In genomic region chr19:20491950-20492349, GRCm38 (mm10) we compare ENCODE assay signal across 10 mouse cellular contexts. TPM values are rescaled to one million over a fixed set of nuclear protein-coding genes. Genes with fewer than 3 reads are reported as not detected.
A peak's percentile ranks its signal among the peaks of the same experiment; 100 is the strongest.
DNase-seq lines count a peak whose midpoint lies in the region.
"Had no signal": no experiment of that assay in that cellular context is flagged by ENCODE, and none has a peak within 500 bp of the region (broad histone marks: within the 10 kb centered on the region; RNA-seq: fewer than 3 reads in every experiment).

No protein-coding gene starts in this region.

- H3K27me3 ChIP-seq in embryonic facial prominence, embryonic 10.5 days (replicated peaks; ENCODE audit: low read depth, poor library complexity, severe bottlenecking): no peaks in the 10 kb centered on the region
- H3K27me3 ChIP-seq: hindbrain, embryonic 13.5 days; lung, embryonic 15.5 days had no signal

- 77% methylated on average over 4 of the region's 4 CpGs for WGBS in embryonic facial prominence, embryonic 10.5 days

- no peaks in the 10 kb centered on the region for H3K36me3 ChIP-seq in embryonic facial prominence, embryonic 10.5 days (replicated peaks)
- H3K36me3 ChIP-seq: hindbrain, embryonic 13.5 days; lung, embryonic 15.5 days had no signal

- peak; percentile 24 for DNase-seq in gastrocnemius, adult 18-20 months (ENCODE audit: low spot score)
- DNase-seq in gastrocnemius, postnatal 36 days: no peak
- DNase-seq in ovary, adult 18-20 months (ENCODE audit: low spot score): peak; percentile 47
- DNase-seq in ovary, postnatal 10 days (ENCODE audit: low spot score): no peak
- peak; percentile 3 to 4 for DNase-seq in gastrocnemius, adult 8-10 months (ENCODE audit: low spot score in 2 of 2)
- DNase-seq in testis, postnatal 10 days (ENCODE audit: low spot score): peak; percentile 64
- no peak for DNase-seq in embryonic facial prominence, embryonic 10.5 days (ENCODE audit: low spot score)
- no peak for DNase-seq in retina, embryonic 14.5 days (ENCODE audit: low spot score)

- no peak overlapping the region for H3K27ac ChIP-seq in embryonic facial prominence, embryonic 10.5 days (replicated peaks)
- H3K27ac ChIP-seq: hindbrain, embryonic 13.5 days; lung, embryonic 15.5 days had no signal

- intact Hi-C loops in gastrocnemius, postnatal 36 days (cut with DNase I): no loop called here

- no peak overlapping the region for H3K4me3 ChIP-seq in embryonic facial prominence, embryonic 10.5 days
- H3K4me3 ChIP-seq: hindbrain, embryonic 13.5 days; lung, embryonic 15.5 days had no signal

- no peaks in the 10 kb centered on the region for H3K4me1 ChIP-seq in embryonic facial prominence, embryonic 10.5 days
- H3K4me1 ChIP-seq: hindbrain, embryonic 13.5 days; lung, embryonic 15.5 days had no signal

- no peaks in the 10 kb centered on the region for H3K9me3 ChIP-seq in embryonic facial prominence, embryonic 10.5 days
- H3K9me3 ChIP-seq: hindbrain, embryonic 13.5 days; lung, embryonic 15.5 days had no signal

RNA-seq across cellular contexts. Expression of gene Aldh1a1, which starts 0.6 kb away (rescaled TPM):
- 100 to 1,000 TPM; 164 to 219 TPM for total RNA-seq in gastrocnemius, adult 18-20 months (2021)
- 10 to 100 TPM; 79.9 to 94.5 TPM for total RNA-seq in gastrocnemius, postnatal 36 days (2021)
- total RNA-seq in gastrocnemius, adult 8-10 months (2022): 100 to 1,000 TPM; 149 to 198 (median 165) TPM
- polyA plus RNA-seq in embryonic facial prominence, embryonic 10.5 days (2016; fragmentation: Nextera tagmentation; extraction: Ambion mirVana): 3.6 and 13.1 TPM in 2 replicates

Comparison
In these comparisons a context has a peak if more than half of its experiments do, and no peak if none do; other contexts are left out.
1. DNase-seq: peak in gastrocnemius, adult 18-20 months (single experiment), ovary, adult 18-20 months (single experiment), gastrocnemius, adult 8-10 months (2 of 2) and testis, postnatal 10 days (single experiment); none in gastrocnemius, postnatal 36 days (0 of 2), ovary, postnatal 10 days (single experiment), embryonic facial prominence, embryonic 10.5 days (single experiment) and retina, embryonic 14.5 days (single experiment).